Mouse (Mus musculus) ES-Bruce4 (cell line): ENCODE measurements around the gene Cul4a.

Source experiments
- CTCF ChIP-seq: IDR thresholded peaks from one replicate; pipeline ENCODE4 v1.8.1; 2011; ENCODE audit warnings: low read depth, low read length
- POLR2A ChIP-seq: IDR thresholded peaks from one replicate; pipeline ENCODE4 v1.8.1; 2011; ENCODE audit warnings: low read length; ENCODE audit not compliant: insufficient read depth

- TF ChIP-seq CTCF (no peak), POLR2A (no peak)
Observed at GRCm38 (mm10) chr8:13177173-13177852, 71.9 kb downstream of the Cul4a start.
